Mouse (Mus musculus) midbrain, embryonic 15.5 days (tissue): ENCODE results near the gene Ndrg4. TPM values are rescaled to one million over a fixed set of nuclear protein-coding genes. Genes with fewer than 3 reads are reported as not detected.

Experiments
- ATAC-seq: fragments of 200-750 bp; cut with Nextera tagmentation; replicated peaks from 2 replicates; pipeline ENCODE4 v1.8.0; 2017; ENCODE audit warnings: moderate TSS enrichment
- H3K27ac ChIP-seq: fragments of 300-500 bp; sonication (generic); 2 replicates; pipeline ENCODE4 v1.5.1; 2015; ENCODE audit warnings: mild to moderate bottlenecking, inconsistent platforms
- H3K27me3 ChIP-seq: fragments of 300-500 bp; sonication (generic); replicated peaks from 2 replicates; pipeline ENCODE4 v1.6.1; 2015; ENCODE audit warnings: inconsistent platforms
- H3K36me3 ChIP-seq: fragments of 300-500 bp; sonication (generic); replicated peaks from 2 replicates; pipeline ENCODE4 v1.6.1; 2015; ENCODE audit warnings: inconsistent platforms
- H3K4me1 ChIP-seq: fragments of 300-500 bp; sonication (generic); 2 replicates; pipeline ENCODE4 v1.6.1; 2015; ENCODE audit warnings: inconsistent platforms
- H3K4me2 ChIP-seq: fragments of 300-500 bp; sonication (generic); 2 replicates; pipeline ENCODE4 v1.6.1; 2015; ENCODE audit warnings: inconsistent platforms, mild to moderate bottlenecking, moderate library complexity
- H3K4me3 ChIP-seq: fragments of 300-500 bp; sonication (generic); 2 replicates; pipeline ENCODE4 v1.5.1; 2015; ENCODE audit warnings: mild to moderate bottlenecking, inconsistent platforms
- H3K9ac ChIP-seq: fragments of 300-500 bp; sonication (generic); 2 replicates; pipeline ENCODE4 v1.6.1; 2015; ENCODE audit warnings: mild to moderate bottlenecking, inconsistent platforms
- H3K9me3 ChIP-seq: fragments of 300-500 bp; sonication (generic); 2 replicates; pipeline ENCODE4 v1.6.1; 2016; ENCODE audit warnings: inconsistent platforms
- WGBS: fragments of 180-500 bp; shearing (Covaris S2); methylation state at CpG from one replicate; pipeline ENCODE4 v1.1.7; 2015; ENCODE audit warnings: mixed read lengths; 5-methylcytosine and 5-hydroxymethylcytosine counted together
- microRNA-seq: library from miRNA; unstranded; fragments of <30 nt; microRNA quantifications from one replicate; pipeline ENCODE4, GENCODE M21; 2016
- polyA plus RNA-seq: library from polyadenylated mRNA; unstranded; fragments of >200 nt; fragmentation: Nextera tagmentation; extraction: Ambion mirVana; gene quantifications from 2 replicates; pipeline ENCODE4 v1.2.1, GENCODE M21; 2015

The Ndrg4 gene
- polyA plus RNA-seq, 1 experiment from 2014 or later = 379 TPM

DNA sequence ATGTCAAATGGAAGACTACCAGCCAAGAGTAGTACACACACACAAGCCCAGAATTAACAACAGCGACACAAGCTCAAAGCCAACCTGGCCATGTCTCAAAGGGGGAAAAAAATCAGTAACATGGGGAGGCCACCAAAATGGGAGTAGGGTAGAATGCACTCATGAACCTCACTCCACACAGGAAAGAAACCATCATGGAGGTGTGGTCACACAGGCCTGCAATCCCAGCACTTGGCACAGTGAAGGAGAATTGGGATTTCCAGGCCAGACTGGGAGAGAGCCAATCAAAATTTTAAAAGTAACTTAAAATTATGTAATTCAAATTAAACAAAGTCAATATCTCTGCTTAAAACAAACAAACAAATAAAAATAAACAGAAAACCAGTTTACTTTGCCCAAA lies 75.1 kb downstream of the Ndrg4 start:
- no peak overlapping the region for H3K27ac ChIP-seq
- WGBS = 100% methylated on average over 1 of the region's 1 CpGs

DNA sequence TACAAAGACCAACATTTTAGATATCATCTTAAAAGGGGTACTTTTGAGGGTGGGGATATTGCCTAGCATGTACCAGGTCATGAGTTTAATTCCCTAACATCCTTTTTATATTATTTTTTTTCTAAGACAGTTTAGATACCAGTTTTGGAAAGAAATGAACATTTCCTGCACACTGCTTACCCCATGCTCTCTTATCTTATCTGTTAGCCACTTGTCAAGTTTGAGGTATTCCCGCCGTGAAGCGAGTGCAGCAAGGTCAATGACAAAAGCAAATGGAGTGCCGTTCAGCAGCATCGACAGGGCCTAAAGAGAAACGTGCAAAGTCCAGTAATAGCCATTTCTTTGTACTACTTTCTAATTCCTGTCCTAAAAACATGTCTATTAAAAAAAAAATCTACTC lies 83.5 kb downstream of the Ndrg4 start:
- ATAC-seq = no peak
- 94% methylated on average over 6 of the region's 6 CpGs for WGBS
- no peak overlapping the region for H3K9ac ChIP-seq

More for the DNA sequence above, 75.1 kb downstream of the Ndrg4 start:
- Histone ChIP-seq H3K4me1 (no peaks in the 10 kb centered on the region), H3K27me3 (no peaks in the 10 kb centered on the region), H3K4me3 (no peak overlapping the region), H3K9ac (no peak overlapping the region), H3K36me3 (peaks cover 55% of the 10 kb centered on the region), H3K4me2 (no peak overlapping the region), H3K9me3 (no peaks in the 10 kb centered on the region)
- ATAC-seq = no peak

GRCm38 (mm10) chr8:95764133-95764532 lies 87.4 kb downstream of the Ndrg4 start:
- Histone ChIP-seq H3K4me2 (no peak overlapping the region), H3K36me3 (peaks cover 65% of the 10 kb centered on the region), H3K27me3 (no peaks in the 10 kb centered on the region), H3K9ac (no peak overlapping the region), H3K4me3 (no peak overlapping the region), H3K4me1 (no peaks in the 10 kb centered on the region), H3K9me3 (no peaks in the 10 kb centered on the region), H3K27ac (no peak overlapping the region)
- 89% methylated on average over 1 of the region's 1 CpGs for WGBS
- ATAC-seq = no peak

More for the DNA sequence above, 83.5 kb downstream of the Ndrg4 start:
- Histone ChIP-seq H3K9me3 (no peaks in the 10 kb centered on the region), H3K27ac (no peak overlapping the region), H3K36me3 (peaks cover 57% of the 10 kb centered on the region), H3K4me2 (no peak overlapping the region), H3K4me1 (no peaks in the 10 kb centered on the region), H3K27me3 (no peaks in the 10 kb centered on the region), H3K4me3 (no peak overlapping the region)

Small RNAs within 50 kb of the gene (microRNA-seq; reads per million reads assigned to microRNA genes)
- gene Mir7073 = 1.1 reads per million

Other genes with a start within 250 kb of the Ndrg4 start
- 120 and 121 TPM in 2 replicates for gene Cfap20, start 242.1 kb upstream of the Ndrg4 start, polyA plus RNA-seq
- gene Csnk2a2, start 186.9 kb upstream of the Ndrg4 start, polyA plus RNA-seq = 9.8 and 10.2 TPM in 2 replicates
- gene Ccdc113, start 142.9 kb upstream of the Ndrg4 start, polyA plus RNA-seq = 1.2 and 1.3 TPM in 2 replicates
- not detected in 2 replicates for gene Prss54, start 100.6 kb upstream of the Ndrg4 start, polyA plus RNA-seq
- 6.6 and 7.5 TPM in 2 replicates for gene Gins3, start 43.5 kb upstream of the Ndrg4 start, polyA plus RNA-seq
- gene Setd6, start 38.9 kb downstream of the Ndrg4 start, polyA plus RNA-seq = 30.7 and 31.9 TPM in 2 replicates
- gene Cnot1, start 130.5 kb downstream of the Ndrg4 start, polyA plus RNA-seq = 48.8 and 50.8 TPM in 2 replicates
- gene Sap18b, start 148.4 kb downstream of the Ndrg4 start, polyA plus RNA-seq = 196 and 201 TPM in 2 replicates
- gene Slc38a7, start 176.6 kb downstream of the Ndrg4 start, polyA plus RNA-seq = 30.3 and 32.2 TPM in 2 replicates
- 206 and 210 TPM in 2 replicates for gene Got2, start 211.6 kb downstream of the Ndrg4 start, polyA plus RNA-seq